Mouse (Mus musculus) midbrain, embryonic 15.5 days (tissue): ENCODE data around the gene Cfap157. TPM values are rescaled to one million over a fixed set of nuclear protein-coding genes. Genes with fewer than 3 reads are reported as not detected.

Source experiments
- ATAC-seq: fragments of 200-750 bp; cut with Nextera tagmentation; replicated peaks from 2 replicates; pipeline ENCODE4 v1.8.0; 2017; ENCODE audit warnings: moderate TSS enrichment
- H3K27ac ChIP-seq: fragments of 300-500 bp; sonication (generic); 2 replicates; pipeline ENCODE4 v1.5.1; 2015; ENCODE audit warnings: mild to moderate bottlenecking, inconsistent platforms
- H3K27me3 ChIP-seq: fragments of 300-500 bp; sonication (generic); replicated peaks from 2 replicates; pipeline ENCODE4 v1.6.1; 2015; ENCODE audit warnings: inconsistent platforms
- H3K36me3 ChIP-seq: fragments of 300-500 bp; sonication (generic); replicated peaks from 2 replicates; pipeline ENCODE4 v1.6.1; 2015; ENCODE audit warnings: inconsistent platforms
- H3K4me1 ChIP-seq: fragments of 300-500 bp; sonication (generic); 2 replicates; pipeline ENCODE4 v1.6.1; 2015; ENCODE audit warnings: inconsistent platforms
- H3K4me2 ChIP-seq: fragments of 300-500 bp; sonication (generic); 2 replicates; pipeline ENCODE4 v1.6.1; 2015; ENCODE audit warnings: inconsistent platforms, mild to moderate bottlenecking, moderate library complexity
- H3K4me3 ChIP-seq: fragments of 300-500 bp; sonication (generic); 2 replicates; pipeline ENCODE4 v1.5.1; 2015; ENCODE audit warnings: mild to moderate bottlenecking, inconsistent platforms
- H3K9ac ChIP-seq: fragments of 300-500 bp; sonication (generic); 2 replicates; pipeline ENCODE4 v1.6.1; 2015; ENCODE audit warnings: mild to moderate bottlenecking, inconsistent platforms
- H3K9me3 ChIP-seq: fragments of 300-500 bp; sonication (generic); 2 replicates; pipeline ENCODE4 v1.6.1; 2016; ENCODE audit warnings: inconsistent platforms
- WGBS: fragments of 180-500 bp; shearing (Covaris S2); methylation state at CpG from one replicate; pipeline ENCODE4 v1.1.7; 2015; ENCODE audit warnings: mixed read lengths; 5-methylcytosine and 5-hydroxymethylcytosine counted together
- polyA plus RNA-seq: library from polyadenylated mRNA; unstranded; fragments of >200 nt; fragmentation: Nextera tagmentation; extraction: Ambion mirVana; gene quantifications from 2 replicates; pipeline ENCODE4 v1.2.1, GENCODE M21; 2015

Cfap157 gene
- polyA plus RNA-seq, 1 experiment from 2014 or later: 1.0 TPM

- no peak overlapping the region for H3K27ac ChIP-seq
- peaks cover 28% of the 10 kb centered on the region; the same call in 1 of the 2 replicates for H3K36me3 ChIP-seq
- no peak for ATAC-seq
- no peak overlapping the region; the same call in 1 of the 2 replicates for H3K9ac ChIP-seq
- H3K4me1 ChIP-seq: peaks cover 15% of the 10 kb centered on the region
- no peak overlapping the region for H3K4me3 ChIP-seq
- 84% methylated on average over 8 of the region's 8 CpGs for WGBS
- H3K4me2 ChIP-seq: no peak overlapping the region
- no peaks in the 10 kb centered on the region for H3K9me3 ChIP-seq
- no peaks in the 10 kb centered on the region for H3K27me3 ChIP-seq
Measured at GRCm38 (mm10) chr2:32758503-32758902, 25.7 kb downstream of the Cfap157 start.

- H3K4me1 ChIP-seq: peaks cover 15% of the 10 kb centered on the region
- H3K36me3 ChIP-seq: peaks cover 27% of the 10 kb centered on the region; the same call in 1 of the 2 replicates
- peak within 1 kb of the TSS; percentile 56 for H3K4me2 ChIP-seq
- peak within 1 kb of the TSS; percentile 93 for H3K27ac ChIP-seq
- under 1% methylated on average over 66 of the region's 66 CpGs for WGBS
- H3K9ac ChIP-seq: peak within 1 kb of the TSS; percentile 92
- ATAC-seq: peak; percentile 94
- H3K9me3 ChIP-seq: no peaks in the 10 kb centered on the region
- no peaks in the 10 kb centered on the region for H3K27me3 ChIP-seq
- H3K4me3 ChIP-seq: peak within 1 kb of the TSS; percentile 80
Measured at GRCm38 (mm10) chr2:32757056-32757845, 27.0 kb downstream of the Cfap157 start, which contains the start of gene Tor2a. Tor2a (plus strand) TSS chr2:32757234.

GRCm38 (mm10) chr2:32756674-32757055 lies 27.6 kb downstream of the Cfap157 start:
- peak; percentile 43 for ATAC-seq
- H3K4me2 ChIP-seq: peak overlapping the region; percentile 56; the same call in 1 of the 2 replicates
- H3K27me3 ChIP-seq: no peaks in the 10 kb centered on the region
- peak overlapping the region; percentile 80 for H3K4me3 ChIP-seq
- peak overlapping the region; percentile 3; the same call in 1 of the 2 replicates for H3K27ac ChIP-seq
- H3K9ac ChIP-seq: no peak overlapping the region
- peaks cover 22% of the 10 kb centered on the region; the same call in 1 of the 2 replicates for H3K36me3 ChIP-seq
- H3K4me1 ChIP-seq: peaks cover 18% of the 10 kb centered on the region
- WGBS: 30% methylated on average over 6 of the region's 6 CpGs
- H3K9me3 ChIP-seq: no peaks in the 10 kb centered on the region

GRCm38 (mm10) chr2:32752181-32752580 lies 32.0 kb downstream of the Cfap157 start:
- no peak for ATAC-seq
- peaks cover 20% of the 10 kb centered on the region; the same call in 1 of the 2 replicates for H3K36me3 ChIP-seq
- H3K27me3 ChIP-seq: no peaks in the 10 kb centered on the region
- peaks cover 22% of the 10 kb centered on the region for H3K4me1 ChIP-seq
- no peak overlapping the region for H3K9ac ChIP-seq
- WGBS: 63% methylated on average over 10 of the region's 10 CpGs
- no peak overlapping the region for H3K4me2 ChIP-seq
- no peak overlapping the region for H3K27ac ChIP-seq
- H3K4me3 ChIP-seq: no peak overlapping the region
- H3K9me3 ChIP-seq: no peaks in the 10 kb centered on the region

- peaks cover 20% of the 10 kb centered on the region for H3K4me1 ChIP-seq
- no peaks in the 10 kb centered on the region for H3K27me3 ChIP-seq
- H3K27ac ChIP-seq: peak overlapping the region; percentile 64
- no peak for ATAC-seq
- H3K36me3 ChIP-seq: peaks cover 25% of the 10 kb centered on the region; the same call in 1 of the 2 replicates
- H3K4me3 ChIP-seq: peak overlapping the region; percentile 25
- peak overlapping the region; percentile 2; the same call in 1 of the 2 replicates for H3K9ac ChIP-seq
- H3K4me2 ChIP-seq: peak overlapping the region; percentile 47
- H3K9me3 ChIP-seq: no peaks in the 10 kb centered on the region
- 15% methylated on average over 9 of the region's 10 CpGs for WGBS
Measured at GRCm38 (mm10) chr2:32751665-32752033, 32.6 kb downstream of the Cfap157 start.

- no peaks in the 10 kb centered on the region for H3K27me3 ChIP-seq
- H3K27ac ChIP-seq: peak overlapping the region; percentile 64
- H3K9me3 ChIP-seq: no peaks in the 10 kb centered on the region
- peak overlapping the region; percentile 47 for H3K4me2 ChIP-seq
- H3K4me3 ChIP-seq: peak overlapping the region; percentile 25
- peak; percentile 77 for ATAC-seq
- WGBS: 7% methylated on average over 31 of the region's 31 CpGs
- peaks cover 18% of the 10 kb centered on the region for H3K4me1 ChIP-seq
- peaks cover 31% of the 10 kb centered on the region; the same call in 1 of the 2 replicates for H3K36me3 ChIP-seq
- H3K9ac ChIP-seq: peak overlapping the region; percentile 2; the same call in 1 of the 2 replicates
Measured at GRCm38 (mm10) chr2:32750887-32751664, 33.2 kb downstream of the Cfap157 start.

GRCm38 (mm10) chr2:32750199-32750598 lies 34.0 kb downstream of the Cfap157 start:
- Histone ChIP-seq H3K27ac (0 out of 2 replicates have a peak overlapping the region, but pooled peaks have one; percentile 64), H3K9me3 (no peaks in the 10 kb centered on the region), H3K4me1 (peaks cover 18% of the 10 kb centered on the region), H3K36me3 (peaks cover 39% of the 10 kb centered on the region), H3K27me3 (no peaks in the 10 kb centered on the region), H3K4me2 (no peak overlapping the region), H3K9ac (no peak overlapping the region), H3K4me3 (no peak overlapping the region)
- ATAC-seq: no peak
- 72% methylated on average over 7 of the region's 7 CpGs for WGBS

- Histone ChIP-seq H3K4me3 (no peak overlapping the region), H3K4me1 (peaks cover 22% of the 10 kb centered on the region), H3K27me3 (no peaks in the 10 kb centered on the region), H3K9me3 (no peaks in the 10 kb centered on the region), H3K9ac (no peak overlapping the region), H3K4me2 (no peak overlapping the region), H3K36me3 (peaks cover 37% of the 10 kb centered on the region), H3K27ac (no peak overlapping the region)
- 92% methylated on average over 16 of the region's 16 CpGs for WGBS
- no peak for ATAC-seq
Measured at GRCm38 (mm10) chr2:32749082-32749481, 35.1 kb downstream of the Cfap157 start.

- Histone ChIP-seq H3K36me3 (peaks cover 32% of the 10 kb centered on the region), H3K27ac (no peak overlapping the region)
- ATAC-seq: no peak
Measured at GRCm38 (mm10) chr2:32744272-32744982, 39.8 kb downstream of the Cfap157 start.

GRCm38 (mm10) chr2:32742173-32742531 lies 42.1 kb downstream of the Cfap157 start:
- 9% methylated on average over 18 of the region's 18 CpGs for WGBS
- Histone ChIP-seq H3K9ac (peak overlapping the region; percentile 90), H3K4me3 (peak overlapping the region; percentile 69), H3K9me3 (no peaks in the 10 kb centered on the region), H3K36me3 (peaks cover 23% of the 10 kb centered on the region), H3K4me2 (peak overlapping the region; percentile 74), H3K4me1 (peaks cover 29% of the 10 kb centered on the region), H3K27me3 (no peaks in the 10 kb centered on the region), H3K27ac (peak overlapping the region; percentile 90)
- ATAC-seq: peak; percentile 94

More at GRCm38 (mm10) chr2:32744272-32744982, 39.8 kb downstream of the Cfap157 start:
- Histone ChIP-seq H3K4me3 (no peak overlapping the region), H3K4me1 (peaks cover 29% of the 10 kb centered on the region), H3K27me3 (no peaks in the 10 kb centered on the region), H3K9me3 (no peaks in the 10 kb centered on the region), H3K4me2 (no peak overlapping the region), H3K9ac (no peak overlapping the region)
- WGBS: 86% methylated on average over 15 of the region's 15 CpGs

- Histone ChIP-seq H3K9me3 (no peaks in the 10 kb centered on the region), H3K27ac (peak overlapping the region; percentile 90), H3K4me2 (peak overlapping the region; percentile 74), H3K4me3 (peak overlapping the region; percentile 69), H3K4me1 (peaks cover 29% of the 10 kb centered on the region), H3K36me3 (peaks cover 17% of the 10 kb centered on the region), H3K27me3 (no peaks in the 10 kb centered on the region), H3K9ac (peak overlapping the region; percentile 90)
- WGBS: 4% methylated on average over 56 of the region's 58 CpGs
- ATAC-seq: peak; percentile 57
Measured at GRCm38 (mm10) chr2:32741273-32742172, 42.7 kb downstream of the Cfap157 start.
